Mouse (Mus musculus) myocyte (in vitro differentiated cells): ENCODE measurements at regions not wholly inside any gene's neighbourhood (a gene's known extent, or its start where the extent isn't known, plus 50 kb on each side); places are given as distances from the start of the nearest gene placed in this dataset.

Source experiments
- H3K27me3 ChIP-seq: one replicate; pipeline ENCODE4 v1.6.1; 2011; ENCODE audit not compliant: control insufficient read depth, insufficient read depth, insufficient read length
- H3K36me3 ChIP-seq: one replicate; pipeline ENCODE4 v1.6.1; 2011; ENCODE audit not compliant: control insufficient read depth, insufficient read depth
- H3K4me2 ChIP-seq: one replicate; pipeline ENCODE4 v1.6.1; 2011; ENCODE audit warnings: low read depth, control low read depth
- H3K4me3 ChIP-seq: one replicate; pipeline ENCODE4 v1.5.1; 2011; ENCODE audit warnings: mild to moderate bottlenecking, control low read depth, moderate library complexity
- H3K79me2 ChIP-seq: one replicate; pipeline ENCODE4 v1.6.1; 2011; ENCODE audit not compliant: control insufficient read depth, insufficient read depth
- H3ac ChIP-seq: one replicate; pipeline ENCODE4 v1.6.1; 2011; ENCODE audit not compliant: control insufficient read depth, insufficient read length
- CEBPB ChIP-seq: IDR thresholded peaks from 2 replicates; pipeline ENCODE4 v1.6.1; 2011; ENCODE audit warnings: mild to moderate bottlenecking, moderate library complexity; ENCODE audit not compliant: poor library complexity, insufficient read depth, severe bottlenecking
- E2F4 ChIP-seq: IDR thresholded peaks from one replicate; pipeline ENCODE4 v1.6.1; 2011; ENCODE audit warnings: mild to moderate bottlenecking, control low read depth, moderate library complexity; ENCODE audit not compliant: insufficient read depth
- MAX ChIP-seq: IDR thresholded peaks from one replicate; pipeline ENCODE4 v1.6.1; 2011; ENCODE audit warnings: low read depth, mild to moderate bottlenecking, control low read depth
- MYOD1 ChIP-seq, 3 experiments: IDR thresholded peaks; one replicate each; pipeline ENCODE4 v1.6.1; 2011; ENCODE audit warnings: control low read depth in 2 of 3, low read depth in 2 of 3, mild to moderate bottlenecking in 2 of 3, moderate library complexity in 1 of 3; ENCODE audit not compliant: insufficient read length in 2 of 3, control insufficient read depth in 1 of 3
- MYOG ChIP-seq, 3 experiments: IDR thresholded peaks; one replicate each; pipeline ENCODE4 v1.6.1; 2011; ENCODE audit warnings: control low read depth in 2 of 3, low read depth in 2 of 3, mild to moderate bottlenecking in 2 of 3; ENCODE audit not compliant: insufficient read length in 2 of 3, control insufficient read depth in 1 of 3, insufficient read depth in 1 of 3
- POLR2A ChIP-seq: IDR thresholded peaks from one replicate; pipeline ENCODE4 v1.6.1; 2011; ENCODE audit warnings: low read depth, mild to moderate bottlenecking, control low read depth, moderate library complexity; ENCODE audit not compliant: insufficient read length
- POLR2AphosphoS2 ChIP-seq: IDR thresholded peaks from one replicate; pipeline ENCODE4 v1.6.1; 2011; ENCODE audit warnings: low read depth, control low read depth; ENCODE audit not compliant: insufficient read length
- REST ChIP-seq: IDR thresholded peaks from one replicate; pipeline ENCODE4 v1.6.1; 2011; ENCODE audit warnings: mild to moderate bottlenecking, control low read depth, moderate library complexity; ENCODE audit not compliant: insufficient read depth, insufficient read length
- SRF ChIP-seq: IDR thresholded peaks from one replicate; pipeline ENCODE4 v1.6.1; 2011; ENCODE audit warnings: low read depth; ENCODE audit not compliant: control insufficient read depth, insufficient read length
- TCF12 ChIP-seq: IDR thresholded peaks from one replicate; pipeline ENCODE4 v1.6.1; 2011; ENCODE audit warnings: mild to moderate bottlenecking, control low read depth; ENCODE audit not compliant: poor library complexity, insufficient read depth, severe bottlenecking
- TCF3 ChIP-seq: IDR thresholded peaks from one replicate; pipeline ENCODE4 v1.6.1; 2011; ENCODE audit warnings: low read depth, control low read depth; ENCODE audit not compliant: insufficient read length
- USF1 ChIP-seq: IDR thresholded peaks from one replicate; pipeline ENCODE4 v1.6.1; 2011; ENCODE audit warnings: low read depth, mild to moderate bottlenecking, control low read depth, moderate library complexity

DNA sequence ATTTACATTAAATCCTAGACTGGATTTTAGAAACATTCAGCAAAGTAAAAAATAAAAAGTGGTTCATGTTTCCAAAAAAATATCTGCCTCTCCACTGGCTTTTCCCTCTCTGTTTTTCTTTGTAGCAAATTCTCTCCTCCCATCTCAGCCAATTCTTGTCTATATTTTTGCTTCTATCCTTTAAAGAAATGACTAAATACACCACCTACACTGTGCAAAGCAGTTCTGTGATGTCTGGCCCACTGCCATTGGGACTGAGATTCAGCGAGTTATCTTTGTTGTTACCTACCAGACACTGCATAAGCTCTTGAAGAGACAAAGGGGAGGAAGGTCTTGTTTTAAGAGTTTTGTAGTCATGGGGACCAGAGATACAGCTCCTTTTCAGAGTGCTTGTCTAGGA, 835.8 kb upstream of the Klhl29 start:
- no peaks in the 10 kb centered on the region for H3K27me3 ChIP-seq
- no peaks in the 10 kb centered on the region for H3K79me2 ChIP-seq
- H3K4me3 ChIP-seq = no peak overlapping the region
- TF ChIP-seq USF1 (no peak), MYOG (IDR thresholded peaks at IDR 0.05; ENCODE audit: control insufficient read depth in 1 of 3, insufficient read depth in 1 of 3, insufficient read length in 2 of 3, low read depth in 2 of 3) (no peak), TCF12 (no peak), TCF3 (no peak), MYOD1 (IDR thresholded peaks at IDR 0.05; ENCODE audit: control insufficient read depth in 1 of 3, insufficient read length in 2 of 3, low read depth in 2 of 3) (no peak), MAX (no peak), E2F4 (no peak), CEBPB (no peak), POLR2AphosphoS2 (no peak), SRF (no peak), REST (no peak), POLR2A (no peak)
- H3K4me2 ChIP-seq = no peak overlapping the region
- no peaks in the 10 kb centered on the region for H3K36me3 ChIP-seq
- H3ac ChIP-seq = no peak overlapping the region

DNA sequence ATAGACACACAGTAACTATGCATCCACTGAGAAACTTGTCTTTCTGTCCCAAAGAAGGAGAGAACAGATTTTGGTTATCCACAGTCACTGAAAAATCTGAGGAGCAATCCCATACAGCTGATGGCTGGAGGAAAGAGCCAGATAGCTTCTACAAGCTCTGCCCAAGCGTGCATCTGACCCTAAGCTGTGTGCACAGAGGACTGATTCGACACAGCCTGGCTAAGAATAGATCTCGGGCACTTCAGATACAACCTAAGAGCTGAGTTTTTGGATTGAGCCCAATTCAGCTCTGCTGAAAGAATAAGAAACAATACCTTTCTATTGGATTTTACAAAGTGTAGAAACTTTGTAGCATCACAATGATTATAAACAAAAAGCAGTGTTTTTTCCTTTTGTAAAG, 813.8 kb upstream of the Klhl29 start:
- H3K4me3 ChIP-seq = no peak overlapping the region
- H3K79me2 ChIP-seq = no peaks in the 10 kb centered on the region
- H3K4me2 ChIP-seq = no peak overlapping the region
- H3K27me3 ChIP-seq = no peaks in the 10 kb centered on the region
- H3ac ChIP-seq = no peak overlapping the region
- TF ChIP-seq REST (no peak), MAX (no peak), TCF12 (no peak), POLR2AphosphoS2 (no peak), SRF (no peak), USF1 (no peak), MYOD1 (IDR thresholded peaks at IDR 0.05; ENCODE audit: control insufficient read depth in 1 of 3, insufficient read length in 2 of 3, low read depth in 2 of 3) (no peak), TCF3 (no peak), E2F4 (no peak), CEBPB (no peak), POLR2A (no peak), MYOG (IDR thresholded peaks at IDR 0.05; ENCODE audit: control insufficient read depth in 1 of 3, insufficient read depth in 1 of 3, insufficient read length in 2 of 3, low read depth in 2 of 3) (no peak)
- H3K36me3 ChIP-seq = no peaks in the 10 kb centered on the region

DNA sequence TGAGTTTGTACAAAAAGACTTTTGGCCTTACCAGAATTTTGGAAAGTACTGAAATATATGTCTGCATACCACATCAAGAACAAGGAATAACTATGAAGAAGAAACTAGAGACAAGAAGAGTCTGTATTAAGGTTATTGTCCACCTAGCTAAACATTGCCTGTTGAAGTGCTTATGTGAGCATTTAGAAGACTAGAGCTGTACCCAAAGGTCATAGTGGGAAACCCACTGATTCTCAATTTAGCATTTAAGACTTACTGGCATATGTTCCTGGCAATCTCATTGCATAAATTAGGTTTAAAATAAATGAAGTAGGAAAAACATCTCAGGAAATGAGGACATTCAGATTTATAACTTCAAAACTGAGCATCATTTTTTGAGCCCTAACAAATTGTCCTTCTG, 793.3 kb upstream of the Klhl29 start:
- TF ChIP-seq TCF3 = no peak
- no peak for TF ChIP-seq MAX
- TF ChIP-seq POLR2AphosphoS2 = no peak
- TF ChIP-seq REST = no peak
- no peak for TF ChIP-seq E2F4
- no peak for TF ChIP-seq POLR2A
- TF ChIP-seq TCF12 = no peak
- TF ChIP-seq MYOD1 (IDR thresholded peaks at IDR 0.05; ENCODE audit: control insufficient read depth in 1 of 3, insufficient read length in 2 of 3, low read depth in 2 of 3) = no peak
- TF ChIP-seq SRF = no peak
- TF ChIP-seq CEBPB = no peak
- no peak for TF ChIP-seq MYOG (IDR thresholded peaks at IDR 0.05; ENCODE audit: control insufficient read depth in 1 of 3, insufficient read depth in 1 of 3, insufficient read length in 2 of 3, low read depth in 2 of 3)
- TF ChIP-seq USF1 = no peak
- no peak overlapping the region for H3K4me2 ChIP-seq
- no peak overlapping the region for H3ac ChIP-seq
- no peaks in the 10 kb centered on the region for H3K36me3 ChIP-seq
- no peaks in the 10 kb centered on the region for H3K27me3 ChIP-seq
- no peaks in the 10 kb centered on the region for H3K79me2 ChIP-seq
- H3K4me3 ChIP-seq = no peak overlapping the region

DNA sequence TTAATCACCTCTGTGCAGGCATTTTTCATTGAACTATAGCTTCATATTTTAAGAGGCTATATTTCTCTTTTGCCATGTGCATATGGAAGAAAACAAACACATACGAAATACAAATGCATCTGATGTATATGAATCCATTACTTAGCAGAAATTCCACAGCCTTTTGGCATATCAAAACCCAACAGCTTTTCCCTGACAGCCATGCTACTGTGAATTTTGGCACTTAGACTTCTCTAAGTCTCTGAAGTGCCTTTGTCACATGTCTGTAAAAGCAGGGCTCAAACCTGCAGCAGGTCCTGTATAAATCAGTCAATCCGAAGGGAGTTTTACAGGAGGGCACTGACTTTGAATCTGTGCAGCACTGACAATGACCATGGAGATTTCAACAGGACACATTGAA, 778.8 kb upstream of the Klhl29 start:
- TF ChIP-seq POLR2A (no peak), REST (no peak), POLR2AphosphoS2 (no peak), SRF (no peak), CEBPB (no peak), MYOG (IDR thresholded peaks at IDR 0.05; ENCODE audit: control insufficient read depth in 1 of 3, insufficient read depth in 1 of 3, insufficient read length in 2 of 3, low read depth in 2 of 3) (no peak), TCF12 (no peak), E2F4 (no peak), USF1 (no peak)
- Histone ChIP-seq H3K79me2 (no peaks in the 10 kb centered on the region), H3K27me3 (no peaks in the 10 kb centered on the region), H3K36me3 (no peaks in the 10 kb centered on the region), H3K4me3 (no peak overlapping the region), H3K4me2 (no peak overlapping the region), H3ac (no peak overlapping the region)

DNA sequence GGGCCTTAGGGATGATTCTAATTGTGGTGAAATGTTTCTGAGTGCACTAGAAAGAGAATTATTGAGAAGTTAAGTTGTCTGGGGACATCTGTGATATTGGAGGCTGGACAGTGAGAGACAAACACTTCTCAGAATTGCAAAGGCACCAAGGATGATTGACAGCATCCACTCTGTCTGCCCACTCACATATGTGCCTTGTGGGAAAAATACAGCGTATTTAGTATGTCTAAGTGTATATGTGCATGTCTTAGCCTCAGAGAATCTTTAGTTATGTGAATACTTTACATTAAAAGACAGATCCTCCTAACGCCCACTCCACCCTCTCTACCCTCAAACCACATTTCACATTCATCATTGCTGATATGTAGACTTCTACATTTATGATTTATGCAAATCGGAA, 776.0 kb upstream of the Klhl29 start:
- Histone ChIP-seq H3ac (no peak overlapping the region), H3K4me3 (no peak overlapping the region), H3K27me3 (no peaks in the 10 kb centered on the region), H3K36me3 (no peaks in the 10 kb centered on the region), H3K4me2 (no peak overlapping the region), H3K79me2 (no peaks in the 10 kb centered on the region)
- TF ChIP-seq MAX (no peak), TCF3 (no peak), MYOG (IDR thresholded peaks at IDR 0.05; ENCODE audit: control insufficient read depth in 1 of 3, insufficient read depth in 1 of 3, insufficient read length in 2 of 3, low read depth in 2 of 3) (no peak), USF1 (no peak), MYOD1 (IDR thresholded peaks at IDR 0.05; ENCODE audit: control insufficient read depth in 1 of 3, insufficient read length in 2 of 3, low read depth in 2 of 3) (no peak), SRF (no peak), POLR2AphosphoS2 (no peak), E2F4 (no peak), POLR2A (no peak), TCF12 (no peak), CEBPB (no peak), REST (no peak)
